Mouse (Mus musculus): Measurements from ENCODE around the gene Tomm5.
"Not testable (repeated sequence)": the region's sequence is repeated elsewhere in the genome, so short reads cannot be mapped to it uniquely, and the experiment has no call there.

The Tomm5 gene

GRCm38 (mm10) chr4:45072261-45072973 is 35.5 kb downstream of the Tomm5 start:
- intact Hi-C loops (cut with DNase I), result no loop called here

GRCm38 (mm10) chr4:45067742-45068141 is 40.2 kb downstream of the Tomm5 start:
- intact Hi-C loops (cut with DNase I), result no loop called here

- intact Hi-C loops (cut with DNase I), result no loop called here
These were observed 41.7 kb downstream of the Tomm5 start for GRCm38 (mm10) chr4:45066036-45066730.

GRCm38 (mm10) chr4:45064577-45064976 is 43.3 kb downstream of the Tomm5 start:
- intact Hi-C loops (cut with DNase I), result no loop called here

GRCm38 (mm10) chr4:45063836-45064235 is 44.1 kb downstream of the Tomm5 start:
- intact Hi-C loops (cut with DNase I), result not testable (repeated sequence)

- intact Hi-C loops (cut with DNase I), result no loop called here
These were observed 52.5 kb downstream of the Tomm5 start for GRCm38 (mm10) chr4:45055451-45055850.
